Mouse (Mus musculus) ES-Bruce4 (cell line): Measurements from ENCODE around the gene Rsad2.

Source experiments
- CTCF ChIP-seq: IDR thresholded peaks from one replicate; pipeline ENCODE4 v1.8.1; 2011; ENCODE audit warnings: low read depth, low read length
- EP300 ChIP-seq: IDR thresholded peaks from 2 replicates; pipeline ENCODE4 v1.6.1; 2011; ENCODE audit warnings: low read depth, low read length; ENCODE audit not compliant: insufficient read depth
- POLR2A ChIP-seq: IDR thresholded peaks from one replicate; pipeline ENCODE4 v1.8.1; 2011; ENCODE audit warnings: low read length; ENCODE audit not compliant: insufficient read depth

GRCm38 (mm10) chr12:26477198-26477597 lies 20.9 kb upstream of the Rsad2 start:
- no peak for TF ChIP-seq CTCF
- TF ChIP-seq POLR2A: no peak
- TF ChIP-seq EP300: no peak
